Mouse (Mus musculus) limb, embryonic 10.5 days (tissue): ENCODE data around the gene Gm815. TPM values are rescaled to one million over a fixed set of nuclear protein-coding genes. Genes with fewer than 3 reads are reported as not detected.

ENCODE experiments used
- DNase-seq: peaks from one replicate; pipeline ENCODE4 v3.0.0-alpha.2; 2017; ENCODE audit warnings: low spot score
- H3K27ac ChIP-seq: fragments of 300-500 bp; sonication (generic); 2 replicates; pipeline ENCODE4 v1.5.1; 2016; ENCODE audit warnings: mild to moderate bottlenecking
- H3K27me3 ChIP-seq: fragments of 300-500 bp; sonication (generic); 2 replicates; pipeline ENCODE4 v1.6.1; 2016; ENCODE audit warnings: low read depth, mild to moderate bottlenecking; ENCODE audit not compliant: poor library complexity, severe bottlenecking
- H3K36me3 ChIP-seq: fragments of 300-500 bp; sonication (generic); 2 replicates; pipeline ENCODE4 v1.6.1; 2016; ENCODE audit warnings: mild to moderate bottlenecking, moderate library complexity
- H3K4me1 ChIP-seq: fragments of 300-500 bp; sonication (generic); 2 replicates; pipeline ENCODE4 v1.6.1; 2016
- H3K4me3 ChIP-seq: fragments of 300-500 bp; sonication (generic); 2 replicates; pipeline ENCODE4 v1.5.1; 2016; ENCODE audit warnings: mild to moderate bottlenecking, moderate library complexity
- H3K9me3 ChIP-seq: fragments of 300-500 bp; sonication (generic); replicated peaks from 2 replicates; pipeline ENCODE4 v1.6.1; 2016; ENCODE audit warnings: mild to moderate bottlenecking
- WGBS: fragments of 180-500 bp; shearing (Covaris S2); methylation state at CpG from one replicate; pipeline ENCODE4 v1.1.7; 2016; 5-methylcytosine and 5-hydroxymethylcytosine counted together
- polyA plus RNA-seq: library from polyadenylated mRNA; unstranded; fragments of >200 nt; fragmentation: Nextera tagmentation; extraction: Ambion mirVana; gene quantifications from 2 replicates; pipeline ENCODE4 v1.2.1, GENCODE M21; 2016

Gm815 gene
- polyA plus RNA-seq = not detected in 2 replicates

DNA sequence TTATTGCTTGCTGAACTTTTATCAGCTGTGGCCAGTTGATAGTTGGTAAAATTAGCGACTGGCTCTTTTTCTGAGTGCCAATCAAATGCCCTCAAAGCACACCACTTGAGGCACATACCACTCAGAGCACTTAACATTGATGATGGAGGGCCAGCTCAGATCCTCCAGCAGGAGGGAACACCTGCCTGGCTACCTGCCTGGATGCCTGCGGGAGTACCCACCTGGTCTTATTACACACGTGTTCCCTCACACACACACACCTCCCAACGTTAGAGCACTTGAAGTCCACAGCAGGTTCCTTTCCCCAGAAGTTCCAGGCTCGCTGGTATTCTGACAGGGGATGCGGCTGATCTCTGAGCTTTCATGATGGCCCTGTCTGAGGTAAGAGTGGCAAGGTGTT is at the start of gene Gm815:
TSS of gene Gm815 (plus strand) at position 266 of the 400 bp plus-strand sequence.
- Histone ChIP-seq H3K4me3 (no peak within 1 kb of the TSS), H3K36me3 (no peaks in the 10 kb centered on the region), H3K27me3 (no peaks in the 10 kb centered on the region), H3K27ac (no peak within 1 kb of the TSS), H3K9me3 (no peaks in the 10 kb centered on the region), H3K4me1 (no peaks in the 10 kb centered on the region)
- 86% methylated on average over 6 of the region's 6 CpGs for WGBS
- DNase-seq = no peak

DNA sequence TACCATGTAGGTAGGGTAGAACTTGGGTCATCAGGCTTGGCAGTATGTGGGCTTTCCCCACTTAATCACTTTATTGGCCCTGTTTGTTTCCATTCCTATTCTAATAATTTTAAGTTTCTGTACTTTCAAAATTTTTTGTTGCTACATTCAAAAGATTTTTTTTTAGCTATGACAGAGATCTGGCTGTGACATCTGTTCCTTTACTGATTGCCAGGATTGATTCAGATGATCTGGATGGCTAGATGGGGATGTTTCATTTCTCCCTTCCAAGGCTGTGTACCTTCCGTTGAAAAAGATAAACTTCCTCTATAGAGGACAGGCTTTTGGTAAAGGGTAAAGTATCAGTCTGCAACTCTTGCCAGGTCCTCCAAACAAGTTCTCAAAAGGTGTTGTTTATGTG is 48.1 kb upstream of the Gm815 start:
- no peak overlapping the region for H3K4me3 ChIP-seq
- WGBS = 74% methylated on average over 1 of the region's 1 CpGs
- no peaks in the 10 kb centered on the region for H3K9me3 ChIP-seq
- DNase-seq = no peak
- no peaks in the 10 kb centered on the region for H3K27me3 ChIP-seq
- H3K27ac ChIP-seq = no peak overlapping the region
- H3K4me1 ChIP-seq = no peaks in the 10 kb centered on the region
- H3K36me3 ChIP-seq = no peaks in the 10 kb centered on the region

DNA sequence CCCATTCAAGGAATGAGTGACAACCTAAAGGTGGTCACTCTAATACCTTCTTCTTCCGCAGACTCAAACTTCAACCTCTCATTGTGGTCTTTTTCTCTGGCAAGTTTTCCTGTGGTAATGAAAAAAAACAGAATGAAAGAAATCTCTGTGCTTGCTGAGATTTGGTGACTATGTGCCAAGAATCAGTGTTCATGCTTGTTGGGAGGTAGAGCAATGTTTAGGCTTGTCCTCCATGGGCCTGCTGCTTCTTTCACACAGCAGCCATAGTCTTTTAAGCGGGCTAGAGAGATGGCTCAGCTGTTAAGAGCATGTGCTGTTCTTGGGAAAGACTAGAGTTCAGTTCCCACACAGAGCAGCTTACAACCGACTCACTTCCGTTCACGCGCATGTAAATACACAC is 41.8 kb upstream of the Gm815 start:
- no peaks in the 10 kb centered on the region for H3K27me3 ChIP-seq
- H3K9me3 ChIP-seq = no peaks in the 10 kb centered on the region
- H3K4me1 ChIP-seq = peaks cover 20% of the 10 kb centered on the region
- H3K27ac ChIP-seq = no peak overlapping the region
- DNase-seq = no peak
- H3K36me3 ChIP-seq = no peaks in the 10 kb centered on the region
- WGBS = 94% methylated on average over 6 of the region's 6 CpGs
- H3K4me3 ChIP-seq = no peak overlapping the region

DNA sequence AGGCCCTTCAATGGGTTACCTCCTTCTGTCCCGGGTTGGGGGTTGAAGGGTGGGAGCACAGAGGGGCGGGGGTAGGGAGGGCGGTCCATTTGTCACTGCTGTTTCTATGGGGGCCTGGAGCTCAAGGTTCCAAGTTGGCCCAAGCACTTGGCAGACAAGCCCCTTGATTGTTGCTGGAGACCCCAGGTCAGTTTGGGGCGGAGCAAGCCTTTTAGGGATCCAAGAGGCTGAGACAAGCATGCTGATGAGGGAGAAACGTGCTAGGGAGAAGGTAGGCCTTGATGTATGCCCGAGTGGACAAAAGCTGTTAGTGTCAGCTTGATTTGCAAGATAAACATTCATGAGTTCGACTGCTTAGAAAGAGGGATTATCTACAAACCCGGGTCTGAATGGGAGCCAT is 40.9 kb upstream of the Gm815 start:
- 15% methylated on average over 8 of the region's 8 CpGs for WGBS
- H3K36me3 ChIP-seq = no peaks in the 10 kb centered on the region
- H3K4me3 ChIP-seq = peak overlapping the region; percentile 63
- DNase-seq = peak; percentile 40
- no peaks in the 10 kb centered on the region for H3K27me3 ChIP-seq
- peak overlapping the region; percentile 95 for H3K27ac ChIP-seq
- no peaks in the 10 kb centered on the region for H3K9me3 ChIP-seq
- H3K4me1 ChIP-seq = peaks cover 20% of the 10 kb centered on the region

- peak overlapping the region; percentile 63 for H3K4me3 ChIP-seq
Measured at GRCm38 (mm10) chr19:26845276-26846016, 40.2 kb upstream of the Gm815 start.

GRCm38 (mm10) chr19:26846017-26846285 is 39.7 kb upstream of the Gm815 start:
- H3K9me3 ChIP-seq = no peaks in the 10 kb centered on the region
- H3K4me1 ChIP-seq = peaks cover 20% of the 10 kb centered on the region
- no peak for DNase-seq
- H3K27ac ChIP-seq = peak overlapping the region; percentile 95
- H3K36me3 ChIP-seq = no peaks in the 10 kb centered on the region
- H3K27me3 ChIP-seq = no peaks in the 10 kb centered on the region
- WGBS = 6% methylated on average over 1 of the region's 1 CpGs
- peak overlapping the region; percentile 63 for H3K4me3 ChIP-seq

More at GRCm38 (mm10) chr19:26845276-26846016, 40.2 kb upstream of the Gm815 start:
- no peaks in the 10 kb centered on the region for H3K36me3 ChIP-seq
- peaks cover 20% of the 10 kb centered on the region for H3K4me1 ChIP-seq
- WGBS = under 1% methylated on average over 16 of the region's 16 CpGs
- no peaks in the 10 kb centered on the region for H3K9me3 ChIP-seq
- peak; percentile 90 for DNase-seq
- peak overlapping the region; percentile 95 for H3K27ac ChIP-seq
- no peaks in the 10 kb centered on the region for H3K27me3 ChIP-seq

DNA sequence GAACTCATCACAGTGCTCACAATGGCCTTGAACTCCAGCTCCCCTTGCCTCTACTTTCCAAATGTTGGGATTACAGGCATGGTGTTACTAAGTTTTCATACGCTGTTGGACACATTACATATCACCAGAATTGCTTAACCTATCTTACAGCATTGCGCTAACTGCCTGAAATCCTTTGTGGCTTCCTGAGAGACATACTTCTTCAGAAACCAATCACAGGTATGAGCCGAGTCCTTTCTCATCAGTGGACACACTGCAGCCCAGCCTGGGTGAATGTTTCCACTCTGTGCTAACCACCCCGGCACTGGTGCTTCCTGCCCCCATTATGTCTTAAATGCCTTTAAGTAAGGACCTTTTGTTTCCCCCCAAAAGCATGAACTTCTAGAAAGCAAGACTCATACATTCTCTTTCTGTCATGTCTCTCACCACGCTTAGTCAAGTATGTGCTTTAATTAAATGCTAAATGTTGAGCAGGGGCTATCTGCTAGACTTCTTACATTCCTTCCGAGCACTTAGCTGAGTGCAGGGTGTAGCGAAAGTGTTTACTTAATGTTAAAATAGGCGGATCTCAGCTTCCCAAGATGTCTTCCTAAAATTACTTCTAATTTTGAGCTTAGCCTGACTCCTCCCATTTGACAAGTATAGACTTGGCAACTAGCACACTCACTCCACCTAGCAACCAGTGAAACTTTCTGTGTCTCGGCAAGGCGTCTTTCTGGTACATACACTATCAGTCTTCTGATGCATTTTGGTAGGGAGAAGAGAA is 34.5 kb upstream of the Gm815 start:
- Histone ChIP-seq H3K27ac (no peak overlapping the region), H3K9me3 (no peaks in the 10 kb centered on the region)
- WGBS = 88% methylated on average over 10 of the region's 10 CpGs

DNA sequence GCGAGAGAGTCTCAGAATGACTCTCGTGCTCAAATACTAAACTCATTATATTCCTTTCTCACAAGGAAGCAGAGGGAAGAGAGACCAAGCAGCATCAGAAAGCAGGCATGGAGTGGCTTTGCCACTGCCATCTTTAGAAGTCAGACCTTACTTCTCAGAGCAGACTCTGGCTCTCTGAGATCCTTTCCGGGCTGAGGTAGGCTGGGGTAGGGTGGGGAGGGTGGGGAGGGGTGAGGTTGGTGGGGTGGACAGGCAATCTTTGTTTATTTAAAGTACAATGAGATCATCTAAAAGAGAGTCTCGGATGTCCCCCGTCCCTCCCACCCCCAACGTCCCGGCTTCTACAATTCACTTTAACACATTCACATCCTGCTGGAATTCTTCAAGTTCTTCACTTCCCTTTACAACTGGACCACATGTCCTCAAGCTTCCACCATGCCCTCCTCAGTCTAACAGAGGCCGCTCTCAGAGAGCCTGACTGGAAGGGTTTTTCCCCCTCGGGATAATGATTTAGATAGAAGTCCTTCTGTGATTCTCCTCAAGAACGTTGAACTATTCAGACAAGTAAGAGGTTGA is 33.3 kb upstream of the Gm815 start:
- Histone ChIP-seq H3K27me3 (no peaks in the 10 kb centered on the region), H3K4me1 (no peaks in the 10 kb centered on the region), H3K4me3 (no peak overlapping the region), H3K9me3 (no peaks in the 10 kb centered on the region), H3K36me3 (no peaks in the 10 kb centered on the region), H3K27ac (no peak overlapping the region)
- DNase-seq = no peak
- WGBS = 78% methylated on average over 10 of the region's 10 CpGs

More for the DNA sequence above, 34.5 kb upstream of the Gm815 start:
- no peak for DNase-seq
- no peaks in the 10 kb centered on the region for H3K27me3 ChIP-seq
- peaks cover 5% of the 10 kb centered on the region for H3K4me1 ChIP-seq
- no peak overlapping the region for H3K4me3 ChIP-seq
- H3K36me3 ChIP-seq = no peaks in the 10 kb centered on the region

DNA sequence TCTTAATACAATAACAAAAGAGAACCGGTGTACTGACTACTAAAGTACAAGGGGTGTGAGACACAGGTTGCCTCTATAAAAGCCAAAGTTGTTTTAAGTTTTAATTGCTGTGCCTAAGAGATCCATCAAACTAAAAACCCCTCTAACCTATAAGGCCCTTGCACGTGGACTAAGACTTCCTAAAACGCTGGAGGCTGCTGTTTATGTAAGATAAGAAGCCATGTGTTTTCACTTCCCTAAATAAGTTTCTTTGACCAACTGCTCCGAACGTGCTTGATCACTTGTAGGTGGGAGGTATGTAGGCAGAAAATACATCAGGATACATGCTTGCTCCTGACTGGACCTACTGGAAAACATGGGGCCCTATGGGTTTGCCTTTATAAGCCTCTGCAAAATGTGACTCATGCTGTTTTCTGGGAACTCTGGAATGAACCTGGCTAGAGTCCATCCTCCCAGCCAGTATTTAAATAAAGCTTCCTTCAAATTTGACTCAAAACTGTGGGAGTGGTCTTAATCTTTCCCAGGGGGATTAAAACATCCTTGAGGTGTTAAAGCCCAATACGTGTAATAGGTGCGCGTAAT is 31.9 kb upstream of the Gm815 start:
- H3K27me3 ChIP-seq = no peaks in the 10 kb centered on the region
- H3K9me3 ChIP-seq = no peaks in the 10 kb centered on the region
- H3K4me3 ChIP-seq = no peak overlapping the region
- no peak overlapping the region for H3K27ac ChIP-seq
- WGBS = 68% methylated on average over 8 of the region's 8 CpGs
- no peaks in the 10 kb centered on the region for H3K4me1 ChIP-seq
- no peaks in the 10 kb centered on the region for H3K36me3 ChIP-seq
- DNase-seq = no peak

DNA sequence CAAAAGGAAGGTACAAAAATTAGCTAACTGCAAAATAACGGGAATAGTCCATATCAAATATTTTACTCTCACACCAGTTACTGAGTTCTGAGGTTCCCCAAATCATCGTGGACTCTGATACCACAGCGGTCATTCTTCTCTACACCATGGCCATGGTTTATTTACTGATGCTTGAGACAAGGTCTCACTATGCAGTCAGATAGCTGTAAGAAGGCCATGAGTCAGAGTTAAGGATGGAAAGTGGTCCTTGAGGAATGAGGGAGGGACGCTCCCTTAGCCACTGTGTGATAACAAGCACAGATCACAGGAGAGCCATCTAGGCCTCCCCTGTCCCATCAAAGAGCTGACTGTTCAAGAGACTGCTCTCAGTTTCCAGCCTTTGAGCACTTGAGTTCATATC is 31.0 kb upstream of the Gm815 start:
- DNase-seq = no peak
- Histone ChIP-seq H3K9me3 (no peaks in the 10 kb centered on the region), H3K4me3 (no peak overlapping the region), H3K27ac (no peak overlapping the region), H3K4me1 (no peaks in the 10 kb centered on the region), H3K27me3 (no peaks in the 10 kb centered on the region), H3K36me3 (no peaks in the 10 kb centered on the region)
- 91% methylated on average over 4 of the region's 4 CpGs for WGBS

DNA sequence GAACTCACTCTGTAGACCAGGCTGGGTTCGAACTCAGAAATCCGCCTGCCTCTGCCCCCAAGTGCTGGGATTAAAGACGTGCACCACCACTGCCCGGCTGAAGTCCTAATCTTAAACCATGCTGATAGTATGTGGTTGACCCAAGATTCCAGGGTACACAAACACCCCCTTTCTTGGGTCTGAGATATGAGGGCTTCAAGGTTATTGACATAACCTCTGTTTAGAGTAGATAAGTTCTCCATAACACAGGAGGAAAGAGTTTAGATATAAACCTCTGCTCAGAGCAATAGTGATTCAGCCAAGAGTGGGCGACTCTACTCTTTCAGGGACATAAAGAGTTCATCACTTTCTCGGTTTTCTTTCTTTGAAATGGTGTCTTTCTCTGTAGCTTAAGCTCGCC is 30.5 kb upstream of the Gm815 start:
- H3K9me3 ChIP-seq = no peaks in the 10 kb centered on the region
- no peak overlapping the region for H3K4me3 ChIP-seq
- no peaks in the 10 kb centered on the region for H3K4me1 ChIP-seq
- 92% methylated on average over 7 of the region's 7 CpGs for WGBS
- H3K36me3 ChIP-seq = no peaks in the 10 kb centered on the region
- no peak overlapping the region for H3K27ac ChIP-seq
- H3K27me3 ChIP-seq = no peaks in the 10 kb centered on the region
- DNase-seq = no peak

- peaks cover 4% of the 10 kb centered on the region; the same call in 1 of the 2 replicates for H3K4me1 ChIP-seq
- no peaks in the 10 kb centered on the region for H3K9me3 ChIP-seq
- H3K27me3 ChIP-seq = no peaks in the 10 kb centered on the region
- no peaks in the 10 kb centered on the region for H3K36me3 ChIP-seq
- no peak for DNase-seq
- no peak overlapping the region for H3K4me3 ChIP-seq
- H3K27ac ChIP-seq = no peak overlapping the region
- 89% methylated on average over 12 of the region's 12 CpGs for WGBS
Measured at GRCm38 (mm10) chr19:26858427-26859194, 27.1 kb upstream of the Gm815 start.
